Mouse (Mus musculus): ENCODE data around the gene Vmp1. TPM values are rescaled to one million over a fixed set of nuclear protein-coding genes. Genes with fewer than 3 reads are reported as not detected.

The Vmp1 gene
- polyA plus RNA-seq, 1 experiment from 2014 or later: 109 TPM

DNA sequence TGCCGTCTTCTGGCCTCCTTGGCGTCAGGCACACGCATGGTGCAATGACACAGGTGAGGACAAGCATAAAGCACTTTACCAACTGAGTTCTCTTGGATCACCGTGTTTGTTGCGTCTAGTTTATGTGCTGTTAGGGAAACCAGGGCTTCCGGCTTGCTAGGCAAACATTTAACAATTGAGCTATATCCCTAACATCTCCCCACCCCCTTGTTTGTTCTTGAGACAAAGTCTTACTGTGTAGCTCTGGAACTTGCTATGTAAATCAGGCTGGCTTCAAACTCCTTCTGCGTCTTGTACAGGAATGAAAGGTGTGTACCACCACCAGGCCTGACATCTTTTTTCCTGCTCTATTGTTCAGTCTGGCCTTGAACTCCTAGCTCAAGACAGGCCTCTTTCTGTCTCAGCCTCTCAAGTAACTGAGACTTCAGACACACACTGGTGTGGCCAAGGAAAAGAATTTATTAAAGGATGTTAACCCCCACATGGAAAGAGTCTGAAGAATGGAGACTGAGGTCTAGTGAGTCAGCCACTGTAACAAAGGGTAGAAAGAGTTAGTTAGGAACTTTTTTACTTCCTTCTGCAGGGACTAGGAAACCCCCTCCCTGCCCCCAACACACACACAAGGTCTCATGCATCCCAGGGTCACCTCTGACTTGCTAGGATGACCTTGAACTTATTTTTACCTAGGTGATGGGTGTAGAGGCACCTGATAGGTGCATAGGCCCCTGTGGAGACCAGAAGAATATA, 107.8 kb downstream of the Vmp1 start:
- H3K27ac ChIP-seq (ENCODE audit: poor library complexity, severe bottlenecking): no peak overlapping the region
- no peak for ATAC-seq (ENCODE audit: insufficient number of reproducible peaks, low FRiP score)
- WGBS: 81% methylated on average over 7 of the region's 7 CpGs

DNA sequence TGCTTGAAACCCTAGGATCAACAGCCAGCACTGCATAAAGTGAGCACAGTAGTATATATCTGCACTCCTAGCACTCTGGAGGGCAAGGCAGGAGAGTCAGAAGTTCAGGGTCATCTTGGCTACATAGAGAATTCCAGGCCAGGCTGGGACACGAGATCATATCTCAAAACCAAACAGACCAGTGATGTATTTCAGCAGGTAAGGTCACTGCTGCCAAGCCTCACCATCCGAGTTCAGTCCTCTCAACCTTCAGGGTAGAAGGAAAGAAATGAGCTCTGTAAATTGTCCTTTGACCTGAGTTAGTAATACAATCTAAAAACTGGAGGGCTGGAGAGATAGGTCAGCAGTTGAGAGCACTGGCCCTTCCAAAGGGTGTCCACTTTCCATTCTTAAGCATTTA, 109.2 kb downstream of the Vmp1 start:
- no peak for ATAC-seq (ENCODE audit: insufficient number of reproducible peaks, low FRiP score)
- WGBS: 35% methylated on average over 2 of the region's 2 CpGs
- peaks cover 50% of the 10 kb centered on the region for H3K4me1 ChIP-seq (replicated peaks)

More for the DNA sequence above, 107.8 kb downstream of the Vmp1 start:
- H3K9ac ChIP-seq: no peak overlapping the region
- H3K4me1 ChIP-seq (replicated peaks): peaks cover 48% of the 10 kb centered on the region
- H3K9me3 ChIP-seq (replicated peaks): no peaks in the 10 kb centered on the region
- H3K36me3 ChIP-seq: no peaks in the 10 kb centered on the region
- H3K27me3 ChIP-seq (replicated peaks): no peaks in the 10 kb centered on the region
- no peak overlapping the region for H3K4me3 ChIP-seq
- no peak overlapping the region for H3K4me2 ChIP-seq

DNA sequence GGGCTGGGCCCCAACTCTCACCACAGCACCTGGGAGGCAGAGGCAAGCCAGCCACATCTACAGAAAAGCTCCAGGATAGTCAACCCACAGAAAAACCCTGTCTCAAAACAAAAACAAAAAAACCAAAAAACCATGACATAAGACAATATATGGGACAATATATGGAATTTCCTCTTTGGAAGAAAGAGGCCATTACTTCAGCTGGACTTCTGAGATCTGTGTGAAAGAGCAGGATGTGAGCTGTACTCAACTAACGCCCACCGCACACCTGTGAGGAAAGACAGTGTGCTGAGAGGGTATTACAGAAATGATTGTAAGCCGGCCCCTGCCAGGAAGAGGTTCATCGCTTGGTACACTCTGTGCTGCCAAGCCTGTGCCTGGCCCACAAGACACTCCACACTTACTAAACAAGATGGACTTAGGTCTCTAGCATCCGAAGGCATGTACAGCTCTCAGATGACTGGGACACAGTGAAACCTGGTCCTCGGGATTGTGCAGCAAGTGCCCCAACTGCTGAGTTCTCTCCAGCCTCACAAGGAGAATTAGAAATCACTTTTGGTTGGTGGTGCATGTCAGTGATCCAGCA, 109.9 kb downstream of the Vmp1 start:
- Histone ChIP-seq H3K4me1 (replicated peaks) (peaks cover 43% of the 10 kb centered on the region), H3K27ac (ENCODE audit: poor library complexity, severe bottlenecking) (no peak overlapping the region), H3K36me3 (no peaks in the 10 kb centered on the region), H3K9ac (no peak overlapping the region), H3K9me3 (replicated peaks) (no peaks in the 10 kb centered on the region), H3K4me3 (no peak overlapping the region), H3K4me2 (no peak overlapping the region), H3K27me3 (replicated peaks) (no peaks in the 10 kb centered on the region)
- WGBS: 84% methylated on average over 6 of the region's 6 CpGs
- no peak for ATAC-seq (ENCODE audit: insufficient number of reproducible peaks, low FRiP score)

More for the DNA sequence above, 109.2 kb downstream of the Vmp1 start:
- H3K9me3 ChIP-seq (replicated peaks): no peaks in the 10 kb centered on the region
- no peaks in the 10 kb centered on the region for H3K36me3 ChIP-seq
- H3K9ac ChIP-seq: no peak overlapping the region
- no peak overlapping the region for H3K4me2 ChIP-seq
- no peak overlapping the region for H3K4me3 ChIP-seq
- no peaks in the 10 kb centered on the region for H3K27me3 ChIP-seq (replicated peaks)
- H3K27ac ChIP-seq (ENCODE audit: poor library complexity, severe bottlenecking): no peak overlapping the region

DNA sequence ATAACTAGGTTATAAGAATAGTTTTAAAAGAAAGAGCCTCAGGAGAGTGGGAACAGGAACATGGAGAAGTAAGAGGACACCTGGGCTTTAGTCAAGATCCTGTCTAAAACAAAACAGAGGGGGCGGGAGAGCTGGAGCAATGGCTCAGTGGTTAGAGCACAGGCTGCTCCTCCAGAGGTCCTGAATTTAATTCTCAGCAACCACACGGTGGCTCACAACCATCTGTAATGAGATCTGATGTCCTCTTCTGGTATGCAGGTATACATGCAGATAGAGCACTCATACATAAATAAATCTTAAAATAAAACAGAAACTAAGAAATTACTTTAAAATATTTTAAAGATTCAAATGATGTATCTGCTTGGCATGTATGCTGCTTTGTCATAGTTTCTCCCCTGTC, 111.0 kb downstream of the Vmp1 start:
- no peak overlapping the region for H3K9ac ChIP-seq
- H3K27me3 ChIP-seq (replicated peaks): no peaks in the 10 kb centered on the region
- no peaks in the 10 kb centered on the region for H3K36me3 ChIP-seq
- no peak overlapping the region for H3K4me3 ChIP-seq
- H3K4me1 ChIP-seq (replicated peaks): peaks cover 36% of the 10 kb centered on the region
- no peak overlapping the region for H3K27ac ChIP-seq (ENCODE audit: poor library complexity, severe bottlenecking)
- no peak overlapping the region for H3K4me2 ChIP-seq
- 69% methylated on average over 2 of the region's 2 CpGs for WGBS
- ATAC-seq (ENCODE audit: insufficient number of reproducible peaks, low FRiP score): no peak
- no peaks in the 10 kb centered on the region for H3K9me3 ChIP-seq (replicated peaks)

DNA sequence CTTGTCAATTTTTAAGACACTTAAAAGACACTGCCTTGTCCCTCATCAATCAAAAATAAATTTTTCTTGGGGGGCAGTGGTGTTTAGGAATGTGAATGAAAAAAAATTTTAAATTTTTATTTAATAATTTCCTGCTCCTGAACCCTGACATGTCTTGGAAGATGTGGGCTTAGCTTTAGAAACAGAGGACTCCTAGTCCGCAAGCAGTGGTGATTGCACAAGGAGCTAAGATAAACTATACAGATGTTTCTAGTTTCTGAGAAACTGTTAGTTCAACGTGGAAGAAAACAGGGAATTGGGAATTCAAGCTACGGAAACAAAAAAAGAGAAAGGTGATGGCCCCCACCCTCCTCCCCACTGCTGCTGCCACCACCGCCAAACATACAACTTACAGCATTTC, 111.8 kb downstream of the Vmp1 start:
- 0 out of 2 replicates have a peak overlapping the region, but pooled peaks have one; percentile 60 for H3K27ac ChIP-seq (ENCODE audit: poor library complexity, severe bottlenecking)
- H3K27me3 ChIP-seq (replicated peaks): no peaks in the 10 kb centered on the region
- no peak for ATAC-seq (ENCODE audit: insufficient number of reproducible peaks, low FRiP score)
- H3K4me1 ChIP-seq (replicated peaks): peaks cover 28% of the 10 kb centered on the region
- no peaks in the 10 kb centered on the region for H3K9me3 ChIP-seq (replicated peaks)
- H3K36me3 ChIP-seq: peaks cover 5% of the 10 kb centered on the region; the same call in 1 of the 2 replicates
- H3K4me3 ChIP-seq: no peak overlapping the region
- 69% methylated on average over 4 of the region's 4 CpGs for WGBS
- H3K9ac ChIP-seq: no peak overlapping the region
- H3K4me2 ChIP-seq: peak overlapping the region; percentile 8

DNA sequence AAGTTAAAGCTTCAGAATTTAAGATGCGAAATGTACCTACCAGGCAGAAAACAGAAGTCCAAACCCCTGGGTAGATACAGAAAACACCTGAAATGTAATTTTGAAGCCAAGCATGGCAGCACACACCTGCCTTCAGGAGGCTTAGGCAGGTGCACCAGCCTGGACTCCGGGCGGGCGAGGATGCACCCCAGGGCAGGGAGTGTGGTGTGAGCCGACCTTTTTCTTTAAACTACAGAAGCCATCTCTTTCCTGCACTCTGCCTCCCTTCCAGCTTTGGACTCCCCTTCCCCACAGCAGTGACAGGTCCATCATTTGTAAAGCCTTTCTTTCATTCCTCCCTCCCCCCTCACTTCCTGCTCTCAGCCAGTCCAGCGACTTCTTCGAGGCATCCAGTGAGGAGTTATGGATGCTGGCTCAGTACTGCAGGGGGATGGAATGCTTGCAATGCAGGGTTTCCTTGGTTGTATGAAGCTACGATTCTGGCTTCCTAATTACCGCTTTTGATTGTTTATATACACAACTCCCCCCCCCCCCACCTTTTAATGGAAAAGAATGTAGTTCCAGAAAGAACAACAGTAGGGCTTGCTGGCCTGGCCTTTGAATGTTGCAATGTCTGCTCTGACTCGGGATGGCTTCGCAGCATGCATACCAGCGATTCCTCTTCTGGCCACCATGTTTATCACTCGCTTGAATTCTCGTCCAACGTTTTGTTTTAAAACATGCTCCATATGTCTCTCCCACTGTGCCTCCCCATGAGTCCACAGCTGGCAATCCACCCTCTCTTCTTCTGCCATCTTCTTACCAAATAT, 112.4 kb downstream of the Vmp1 start:
- 42% methylated on average over 15 of the region's 15 CpGs for WGBS

DNA sequence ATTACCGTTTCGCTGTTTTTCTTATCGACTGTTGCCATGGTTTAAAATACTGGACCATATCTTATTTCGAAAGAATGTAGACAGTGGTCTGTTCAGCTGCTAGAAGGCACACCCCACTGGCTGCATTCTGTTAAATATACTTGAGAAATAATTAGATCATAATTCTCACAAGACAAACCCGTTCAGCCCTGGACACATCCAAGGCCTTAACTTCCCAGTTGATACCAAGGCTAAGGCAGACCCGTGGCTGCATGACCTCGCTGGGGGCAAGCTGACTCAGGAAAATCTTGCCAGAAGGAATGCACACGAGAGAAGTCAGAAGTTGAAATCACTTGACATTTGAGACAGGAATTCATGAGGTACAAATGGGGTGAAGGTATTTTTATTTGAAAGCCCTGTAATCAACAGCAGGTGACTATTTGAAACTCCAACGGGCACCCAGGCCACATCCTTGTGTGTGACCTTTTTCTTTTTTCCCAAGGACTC, 113.3 kb downstream of the Vmp1 start:
- H3K4me3 ChIP-seq: no peak overlapping the region
- 0 out of 2 replicates have a peak overlapping the region, but pooled peaks have one; percentile 17 for H3K4me2 ChIP-seq
- peaks cover 14% of the 10 kb centered on the region; the same call in 1 of the 2 replicates for H3K36me3 ChIP-seq
- H3K9ac ChIP-seq: no peak overlapping the region
- peak overlapping the region; percentile 79 for H3K27ac ChIP-seq (ENCODE audit: poor library complexity, severe bottlenecking)
- no peak; the same call in 1 of the 2 replicates for ATAC-seq (ENCODE audit: insufficient number of reproducible peaks, low FRiP score)
- no peaks in the 10 kb centered on the region for H3K9me3 ChIP-seq (replicated peaks)
- H3K27me3 ChIP-seq (replicated peaks): no peaks in the 10 kb centered on the region
- whole genome bisulfite sequencing: 42% methylated on average over 9 of the region's 9 CpGs
- H3K4me1 ChIP-seq (replicated peaks): peaks cover 19% of the 10 kb centered on the region

More for the DNA sequence above, 112.4 kb downstream of the Vmp1 start:
- Histone ChIP-seq H3K4me3 (no peak overlapping the region), H3K4me2 (peak overlapping the region; percentile 8), H3K27me3 (replicated peaks) (no peaks in the 10 kb centered on the region), H3K27ac (ENCODE audit: poor library complexity, severe bottlenecking) (peak overlapping the region; percentile 60), H3K4me1 (replicated peaks) (peaks cover 22% of the 10 kb centered on the region), H3K9me3 (replicated peaks) (no peaks in the 10 kb centered on the region), H3K9ac (no peak overlapping the region), H3K36me3 (peaks cover 8% of the 10 kb centered on the region; the same call in 1 of the 2 replicates)
- ATAC-seq (ENCODE audit: insufficient number of reproducible peaks, low FRiP score): no peak

DNA sequence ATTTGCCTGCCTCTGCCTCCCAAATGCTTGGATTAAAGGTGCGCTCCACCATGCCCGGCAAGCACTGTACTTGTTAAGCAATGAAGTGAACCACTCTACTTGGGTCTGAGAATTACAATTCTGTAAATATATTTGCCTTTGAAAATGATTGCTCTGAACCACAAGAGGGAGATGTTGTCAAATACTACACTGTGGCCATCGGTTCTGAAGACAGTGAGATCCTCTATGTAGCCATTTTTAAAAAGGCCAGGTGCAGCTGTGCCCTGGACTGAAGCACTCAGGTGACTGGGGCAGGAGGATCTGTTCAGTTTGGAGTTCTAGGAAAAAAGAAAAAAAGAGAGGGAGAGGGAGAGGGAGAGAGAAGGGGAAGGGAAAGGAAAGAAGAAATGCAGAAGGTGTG, 115.2 kb downstream of the Vmp1 start:
- no peak overlapping the region for H3K4me2 ChIP-seq
- no peak overlapping the region for H3K4me3 ChIP-seq
- 57% methylated on average over 3 of the region's 3 CpGs for WGBS
- H3K27ac ChIP-seq (ENCODE audit: poor library complexity, severe bottlenecking): no peak overlapping the region
- ATAC-seq (ENCODE audit: insufficient number of reproducible peaks, low FRiP score): no peak
- H3K27me3 ChIP-seq (replicated peaks): no peaks in the 10 kb centered on the region
- H3K9me3 ChIP-seq (replicated peaks): no peaks in the 10 kb centered on the region
- no peak overlapping the region for H3K9ac ChIP-seq
- peaks cover 18% of the 10 kb centered on the region; the same call in 1 of the 2 replicates for H3K36me3 ChIP-seq
- H3K4me1 ChIP-seq (replicated peaks): peaks cover 19% of the 10 kb centered on the region

DNA sequence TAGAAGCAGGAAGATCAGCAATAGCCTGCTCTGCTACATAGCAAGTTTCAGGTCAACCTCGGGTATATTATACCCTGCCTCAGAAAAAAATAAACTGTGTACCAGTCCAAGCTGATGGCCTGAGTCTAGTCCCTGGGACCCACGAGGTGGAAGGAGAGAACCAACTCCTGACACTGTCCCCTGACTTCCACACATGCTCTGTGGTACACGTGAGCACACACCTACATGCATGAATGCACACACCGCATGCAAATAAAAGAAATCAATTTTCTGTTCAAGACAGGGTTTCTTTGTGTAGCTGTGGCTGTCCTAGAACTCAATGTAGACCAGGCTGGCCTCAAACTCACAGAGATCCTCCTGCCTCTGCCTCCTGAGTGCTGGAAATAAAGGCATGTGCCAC, 125.4 kb downstream of the Vmp1 start:
- no peaks in the 10 kb centered on the region for H3K4me1 ChIP-seq (replicated peaks)
- 91% methylated on average over 4 of the region's 4 CpGs for WGBS
- H3K4me3 ChIP-seq: no peak overlapping the region
- H3K27ac ChIP-seq (ENCODE audit: poor library complexity, severe bottlenecking): no peak overlapping the region
- no peak overlapping the region for H3K4me2 ChIP-seq
- H3K9me3 ChIP-seq (replicated peaks): no peaks in the 10 kb centered on the region
- peaks cover 70% of the 10 kb centered on the region for H3K36me3 ChIP-seq
- H3K27me3 ChIP-seq (replicated peaks): no peaks in the 10 kb centered on the region
- no peak overlapping the region for H3K9ac ChIP-seq
- no peak for ATAC-seq (ENCODE audit: insufficient number of reproducible peaks, low FRiP score)

DNA sequence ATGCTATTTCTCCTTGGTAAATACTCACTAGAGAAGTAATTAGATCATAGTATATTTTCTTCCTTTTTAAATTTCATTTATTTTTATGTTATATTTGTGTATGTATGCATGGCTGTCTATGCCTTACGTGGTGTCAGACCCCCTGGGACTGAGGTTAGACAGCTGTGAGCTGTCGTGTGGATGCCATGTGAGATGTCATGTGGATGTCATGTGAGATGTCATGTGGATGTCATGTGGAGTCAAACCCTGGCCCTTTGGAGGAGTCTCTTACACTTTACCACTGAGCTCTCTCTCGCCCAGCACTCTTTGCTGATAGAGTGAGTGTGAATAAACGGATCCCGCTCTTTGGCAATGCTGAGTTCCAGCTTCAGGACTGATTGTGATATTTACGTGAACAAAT, 130.1 kb downstream of the Vmp1 start:
- Histone ChIP-seq H3K36me3 (peaks cover 63% of the 10 kb centered on the region), H3K4me2 (no peak overlapping the region), H3K27me3 (replicated peaks) (no peaks in the 10 kb centered on the region), H3K9me3 (replicated peaks) (no peaks in the 10 kb centered on the region), H3K4me3 (no peak overlapping the region), H3K27ac (ENCODE audit: poor library complexity, severe bottlenecking) (no peak overlapping the region), H3K4me1 (replicated peaks) (no peaks in the 10 kb centered on the region), H3K9ac (no peak overlapping the region)
- 87% methylated on average over 6 of the region's 6 CpGs for WGBS
- ATAC-seq (ENCODE audit: insufficient number of reproducible peaks, low FRiP score): no peak

DNA sequence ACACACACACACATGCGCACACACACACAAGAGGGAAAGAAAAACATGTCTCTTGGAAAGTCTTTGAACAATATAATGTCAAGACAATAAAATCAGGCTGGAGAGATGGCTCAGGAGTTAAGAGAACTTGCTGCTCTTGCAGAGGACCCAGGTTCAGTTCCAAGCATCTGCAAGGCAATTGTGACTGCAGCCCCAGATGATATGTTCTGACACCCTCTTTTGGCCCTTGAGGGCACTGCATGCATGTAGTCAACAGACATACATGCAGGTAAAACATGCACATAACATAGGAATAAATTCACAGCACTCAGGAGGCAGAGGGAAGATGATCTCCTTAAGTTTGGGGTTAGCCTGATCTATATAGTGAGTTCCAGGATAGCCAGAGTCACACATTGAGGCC, 136.2 kb downstream of the Vmp1 start:
- peaks cover 17% of the 10 kb centered on the region for H3K36me3 ChIP-seq
- WGBS: 94% methylated on average over 1 of the region's 1 CpGs
- H3K4me2 ChIP-seq: no peak overlapping the region

More for the DNA sequence above, 136.2 kb downstream of the Vmp1 start:
- no peak overlapping the region for H3K27ac ChIP-seq (ENCODE audit: poor library complexity, severe bottlenecking)
- H3K4me1 ChIP-seq (replicated peaks): peaks cover 12% of the 10 kb centered on the region
- no peak for ATAC-seq (ENCODE audit: insufficient number of reproducible peaks, low FRiP score)
- H3K27me3 ChIP-seq (replicated peaks): no peaks in the 10 kb centered on the region
- no peak overlapping the region for H3K9ac ChIP-seq
- no peaks in the 10 kb centered on the region for H3K9me3 ChIP-seq (replicated peaks)
- H3K4me3 ChIP-seq: no peak overlapping the region
